Mouse (Mus musculus) forebrain, embryonic 16.5 days (tissue): ENCODE measurements around the gene 1700125H20Rik. TPM values are rescaled to one million over a fixed set of nuclear protein-coding genes. Genes with fewer than 3 reads are reported as not detected.

Experiments used
- ATAC-seq: fragments of 200-750 bp; cut with Nextera tagmentation; 2 replicates; pipeline ENCODE4 v1.8.0; 2017; ENCODE audit warnings: mild to moderate bottlenecking, moderate library complexity
- H3K27ac ChIP-seq: fragments of 300-500 bp; sonication (generic); 2 replicates; pipeline ENCODE4 v1.5.1; 2014; ENCODE audit warnings: low read length, control low read depth
- H3K27me3 ChIP-seq: fragments of 300-500 bp; sonication (generic); replicated peaks from 2 replicates; pipeline ENCODE4 v1.6.1; 2014; ENCODE audit warnings: low read length; ENCODE audit not compliant: control insufficient read depth, insufficient read depth
- H3K36me3 ChIP-seq: fragments of 300-500 bp; sonication (generic); 2 replicates; pipeline ENCODE4 v1.6.1; 2014; ENCODE audit not compliant: control insufficient read depth, insufficient read depth
- H3K4me1 ChIP-seq: fragments of 300-500 bp; sonication (generic); replicated peaks from 2 replicates; pipeline ENCODE4 v1.6.1; 2014; ENCODE audit warnings: low read length; ENCODE audit not compliant: control insufficient read depth, insufficient read depth
- H3K4me2 ChIP-seq: fragments of 300-500 bp; sonication (generic); 2 replicates; pipeline ENCODE4 v1.6.1; 2014; ENCODE audit warnings: mild to moderate bottlenecking, low read length, control low read depth
- H3K4me3 ChIP-seq: fragments of 300-500 bp; sonication (generic); replicated peaks from 2 replicates; pipeline ENCODE4 v1.5.1; 2014; ENCODE audit warnings: mild to moderate bottlenecking, low read length, control low read depth
- H3K9ac ChIP-seq: fragments of 300-500 bp; sonication (generic); replicated peaks from 2 replicates; pipeline ENCODE4 v1.6.1; 2014; ENCODE audit warnings: low read depth, low read length, control low read depth
- H3K9me3 ChIP-seq: fragments of 300-500 bp; sonication (generic); 2 replicates; pipeline ENCODE4 v1.6.1; 2016; ENCODE audit warnings: low read length; ENCODE audit not compliant: control insufficient read depth
- WGBS: fragments of 180-500 bp; shearing (Covaris S2); extraction: QIAGEN DNeasy Blood & Tissue Kit; methylation state at CpG from one replicate; pipeline ENCODE4 v1.1.7; 2014; 5-methylcytosine and 5-hydroxymethylcytosine counted together
- polyA plus RNA-seq: library from polyadenylated mRNA; unstranded; fragments of >200 nt; fragmentation: Nextera tagmentation; extraction: Ambion mirVana; gene quantifications from 2 replicates; pipeline ENCODE4 v1.2.1, GENCODE M21; 2015

The 1700125H20Rik gene
- polyA plus RNA-seq, 1 experiment from 2014 or later, result 0.68 TPM

GRCm38 (mm10) chr11:85182617-85183283, 12.5 kb downstream of the 1700125H20Rik start:
- Histone ChIP-seq H3K4me3 (peak overlapping the region; percentile 42), H3K36me3 (no peaks in the 10 kb centered on the region), H3K4me2 (peak overlapping the region; percentile 70), H3K9me3 (no peaks in the 10 kb centered on the region), H3K9ac (peak overlapping the region; percentile 50), H3K27me3 (no peaks in the 10 kb centered on the region), H3K27ac (peak overlapping the region; percentile 31), H3K4me1 (peaks cover 8% of the 10 kb centered on the region)
- ATAC-seq, result peak; percentile 97
- 5% methylated on average over 20 of the region's 20 CpGs for WGBS

- Histone ChIP-seq H3K4me2 (peak overlapping the region; percentile 70), H3K27me3 (no peaks in the 10 kb centered on the region), H3K4me3 (peak overlapping the region; percentile 42), H3K4me1 (peaks cover 8% of the 10 kb centered on the region), H3K9me3 (no peaks in the 10 kb centered on the region), H3K27ac (peak overlapping the region; percentile 31), H3K36me3 (no peaks in the 10 kb centered on the region), H3K9ac (peak overlapping the region; percentile 50)
- peak; percentile 47 for ATAC-seq
- 21% methylated on average over 13 of the region's 13 CpGs for WGBS
These were observed 13.1 kb downstream of the 1700125H20Rik start for GRCm38 (mm10) chr11:85183284-85183779.

- no peak for ATAC-seq
- H3K4me1 ChIP-seq, result peaks cover 8% of the 10 kb centered on the region
These were observed 13.9 kb downstream of the 1700125H20Rik start for GRCm38 (mm10) chr11:85184082-85184481.

GRCm38 (mm10) chr11:85184839-85185238, 14.6 kb downstream of the 1700125H20Rik start:
- no peak overlapping the region for H3K4me2 ChIP-seq
- peaks cover 8% of the 10 kb centered on the region for H3K4me1 ChIP-seq
- no peak for ATAC-seq
- WGBS, result 93% methylated on average over 6 of the region's 6 CpGs
- no peak overlapping the region for H3K27ac ChIP-seq
- no peak overlapping the region for H3K4me3 ChIP-seq
- H3K36me3 ChIP-seq, result no peaks in the 10 kb centered on the region; the same call in 1 of the 2 replicates
- H3K9me3 ChIP-seq, result no peaks in the 10 kb centered on the region
- H3K27me3 ChIP-seq, result no peaks in the 10 kb centered on the region
- no peak overlapping the region for H3K9ac ChIP-seq

More at GRCm38 (mm10) chr11:85184082-85184481, 13.9 kb downstream of the 1700125H20Rik start:
- 71% methylated on average over 5 of the region's 5 CpGs for whole genome bisulfite sequencing
- Histone ChIP-seq H3K9ac (no peak overlapping the region), H3K4me3 (no peak overlapping the region), H3K9me3 (no peaks in the 10 kb centered on the region), H3K36me3 (no peaks in the 10 kb centered on the region; the same call in 1 of the 2 replicates), H3K27ac (no peak overlapping the region), H3K4me2 (no peak overlapping the region), H3K27me3 (no peaks in the 10 kb centered on the region)

- 94% methylated on average over 4 of the region's 4 CpGs for WGBS
- Histone ChIP-seq H3K27ac (no peak overlapping the region), H3K9me3 (no peaks in the 10 kb centered on the region), H3K27me3 (no peaks in the 10 kb centered on the region), H3K4me3 (no peak overlapping the region), H3K4me1 (no peaks in the 10 kb centered on the region), H3K4me2 (no peak overlapping the region), H3K9ac (no peak overlapping the region), H3K36me3 (peaks cover 17% of the 10 kb centered on the region)
- ATAC-seq, result no peak
These were observed 18.9 kb downstream of the 1700125H20Rik start for GRCm38 (mm10) chr11:85189110-85189509.

- Histone ChIP-seq H3K4me1 (no peaks in the 10 kb centered on the region), H3K36me3 (peaks cover 31% of the 10 kb centered on the region), H3K27me3 (no peaks in the 10 kb centered on the region), H3K27ac (no peak overlapping the region), H3K4me3 (no peak overlapping the region), H3K4me2 (no peak overlapping the region), H3K9ac (no peak overlapping the region), H3K9me3 (no peaks in the 10 kb centered on the region)
- no peak for ATAC-seq
- WGBS, result 94% methylated on average over 12 of the region's 12 CpGs
These were observed 20.5 kb downstream of the 1700125H20Rik start for GRCm38 (mm10) chr11:85190741-85191140.

- Histone ChIP-seq H3K4me2 (no peak overlapping the region), H3K9ac (no peak overlapping the region), H3K27me3 (no peaks in the 10 kb centered on the region), H3K9me3 (no peaks in the 10 kb centered on the region), H3K27ac (no peak overlapping the region), H3K36me3 (peaks cover 44% of the 10 kb centered on the region), H3K4me3 (no peak overlapping the region), H3K4me1 (no peaks in the 10 kb centered on the region)
- WGBS, result 96% methylated on average over 11 of the region's 11 CpGs
- no peak for ATAC-seq
These were observed 24.0 kb downstream of the 1700125H20Rik start for GRCm38 (mm10) chr11:85194206-85194605.

GRCm38 (mm10) chr11:85196046-85196445, 25.8 kb downstream of the 1700125H20Rik start:
- H3K4me1 ChIP-seq, result no peaks in the 10 kb centered on the region
- no peak overlapping the region for H3K9ac ChIP-seq
- H3K4me2 ChIP-seq, result no peak overlapping the region
- no peak overlapping the region for H3K27ac ChIP-seq
- H3K4me3 ChIP-seq, result no peak overlapping the region
- no peaks in the 10 kb centered on the region for H3K9me3 ChIP-seq
- H3K36me3 ChIP-seq, result peaks cover 54% of the 10 kb centered on the region
- no peak for ATAC-seq
- 80% methylated on average over 9 of the region's 9 CpGs for WGBS
- no peaks in the 10 kb centered on the region for H3K27me3 ChIP-seq

- Histone ChIP-seq H3K4me1 (no peaks in the 10 kb centered on the region), H3K27me3 (no peaks in the 10 kb centered on the region), H3K9me3 (no peaks in the 10 kb centered on the region), H3K4me2 (no peak overlapping the region), H3K9ac (no peak overlapping the region), H3K36me3 (peaks cover 48% of the 10 kb centered on the region), H3K4me3 (no peak overlapping the region), H3K27ac (no peak overlapping the region)
- ATAC-seq, result no peak
- WGBS, result 77% methylated on average over 2 of the region's 2 CpGs
These were observed 28.7 kb downstream of the 1700125H20Rik start for GRCm38 (mm10) chr11:85198906-85199305.
